8 mouse cellular contexts compared by ENCODE assay signal in genomic region chr4:133754238-133754637, GRCm38 (mm10). TPM values are rescaled to one million over a fixed set of nuclear protein-coding genes. Genes with fewer than 3 reads are reported as not detected.
DNase-seq lines count a peak whose midpoint lies in the region; ATAC-seq and TF ChIP-seq lines count a peak whose summit lies in the region.

No protein-coding gene starts in this region.

- peak overlapping the region; percentile 93 for H3K4me2 ChIP-seq in forebrain, embryonic 12.5 days
- H3K4me2 ChIP-seq in heart, postnatal 0 days (ENCODE audit: low read depth, low read length): peak overlapping the region; percentile 76
- peak overlapping the region; percentile 76 for H3K4me2 ChIP-seq in liver, embryonic 14.5 days (ENCODE audit: low read depth)
- H3K4me2 ChIP-seq in neural tube, embryonic 11.5 days (ENCODE audit: low read depth): peak overlapping the region; percentile 99
- H3K4me2 ChIP-seq in stomach, embryonic 16.5 days (ENCODE audit: low read depth, low read length): peak overlapping the region; percentile 95

- H3K4me3 ChIP-seq in ES-Bruce4 (ENCODE audit: low read depth, low read length): peak overlapping the region; percentile 63
- H3K4me3 ChIP-seq in forebrain, embryonic 12.5 days (replicated peaks): peak overlapping the region; percentile 100
- H3K4me3 ChIP-seq in heart, postnatal 0 days (ENCODE audit: low read depth, low read length): peak overlapping the region; percentile 95
- peak overlapping the region; percentile 61 to 90 for H3K4me3 ChIP-seq in liver, embryonic 14.5 days (ENCODE audit: insufficient read depth in 1 of 2, low read depth in 2 of 2, low read length in 2 of 2)
- H3K4me3 ChIP-seq in neural tube, embryonic 11.5 days (ENCODE audit: low read depth, low read length): peak overlapping the region; percentile 100
- peak overlapping the region; percentile 100 for H3K4me3 ChIP-seq in stomach, embryonic 16.5 days (replicated peaks; ENCODE audit: low read length)

- ATAC-seq in forebrain, embryonic 12.5 days (ENCODE audit: low FRiP score): peak; percentile 87
- ATAC-seq in heart, postnatal 0 days (ENCODE audit: insufficient read depth, low read depth): peak; percentile 68
- ATAC-seq in liver, embryonic 14.5 days (ENCODE audit: insufficient read depth): peak; percentile 75
- ATAC-seq in neural tube, embryonic 11.5 days (ENCODE audit: insufficient read depth, low FRiP score, low TSS enrichment): peak; percentile 83
- ATAC-seq in stomach, embryonic 16.5 days (ENCODE audit: insufficient read depth, low FRiP score): peak; percentile 87

- H3K4me1 ChIP-seq in ES-Bruce4 (ENCODE audit: control insufficient read depth, insufficient read depth, low read length): peaks cover 3% of the 10 kb centered on the region
- H3K4me1 ChIP-seq in forebrain, embryonic 12.5 days: peaks cover 43% of the 10 kb centered on the region
- peaks cover 35% of the 10 kb centered on the region for H3K4me1 ChIP-seq in heart, postnatal 0 days (ENCODE audit: control insufficient read depth, insufficient read depth)
- peaks cover 27 to 33% of the 10 kb centered on the region in 2 experiments for H3K4me1 ChIP-seq in liver, embryonic 14.5 days (replicated peaks; ENCODE audit: control insufficient read depth in 2 of 2, insufficient read depth in 2 of 2, low read length in 1 of 2)
- H3K4me1 ChIP-seq in neural tube, embryonic 11.5 days (ENCODE audit: control insufficient read depth, insufficient read depth, low read length): peaks cover 28% of the 10 kb centered on the region
- H3K4me1 ChIP-seq in stomach, embryonic 16.5 days (ENCODE audit: control insufficient read depth, insufficient read depth, low read length): peaks cover 34% of the 10 kb centered on the region

- 0 out of 2 replicates have a peak, but pooled peaks have one; percentile 45 for TF ChIP-seq EP300 in ES-Bruce4 (IDR thresholded peaks at IDR 0.05; ENCODE audit: insufficient read depth, low read depth, low read length)
- peak; percentile 96 for TF ChIP-seq EP300 in heart, postnatal 0 days (IDR thresholded peaks at IDR 0.05; ENCODE audit: low read depth)
- peak; percentile 54 for TF ChIP-seq EP300 in liver, embryonic 14.5 days (IDR thresholded peaks at IDR 0.05; ENCODE audit: low read depth)

- DNase-seq in c-Kit-positive CD71-positive TER-119-positive erythroid progenitor cells, embryonic 14.5 days (ENCODE audit: low spot score): peak; percentile 95
- peak; percentile 94 for DNase-seq in heart, postnatal 0 days (ENCODE audit: low spot score)
- peak; percentile 97 to 98 for DNase-seq in kidney, postnatal 36 days
- peak; percentile 92 to 94 (median 93) for DNase-seq in liver, embryonic 14.5 days (ENCODE audit: low read depth in 3 of 3, low spot score in 3 of 3)
- DNase-seq in neural tube, embryonic 11.5 days (ENCODE audit: low spot score): peak; percentile 98

- TF ChIP-seq CTCF in ES-Bruce4 (IDR thresholded peaks at IDR 0.05; ENCODE audit: low read depth, low read length): no peak
- no peak for TF ChIP-seq CTCF in heart, postnatal 0 days (IDR thresholded peaks at IDR 0.05; ENCODE audit: low read depth)
- TF ChIP-seq CTCF in liver, embryonic 14.5 days (IDR thresholded peaks at IDR 0.05; ENCODE audit: low read depth): no peak

- no peaks in the 10 kb centered on the region for H3K27me3 ChIP-seq in ES-Bruce4 (ENCODE audit: control insufficient read depth, insufficient read depth, low read length, poor library complexity, severe bottlenecking)
- no peaks in the 10 kb centered on the region for H3K27me3 ChIP-seq in forebrain, embryonic 12.5 days
- no peaks in the 10 kb centered on the region for H3K27me3 ChIP-seq in heart, postnatal 0 days (ENCODE audit: control insufficient read depth, insufficient read depth, low read length)
- no peaks in the 10 kb centered on the region for H3K27me3 ChIP-seq in liver, embryonic 14.5 days (ENCODE audit: control insufficient read depth, insufficient read depth, low read length)
- H3K27me3 ChIP-seq in neural tube, embryonic 11.5 days (ENCODE audit: control insufficient read depth, insufficient read depth, low read length): no peaks in the 10 kb centered on the region
- H3K27me3 ChIP-seq in stomach, embryonic 16.5 days (ENCODE audit: control insufficient read depth, insufficient read depth, low read length): no peaks in the 10 kb centered on the region

- WGBS in forebrain, embryonic 12.5 days: 0% methylated on average over 35 of the region's 50 CpGs
- under 1% methylated on average over 36 of the region's 50 CpGs for WGBS in heart, postnatal 0 days
- WGBS in liver, embryonic 14.5 days (ENCODE audit: insufficient replicate concordance): 0% methylated on average over 31 of the region's 50 CpGs
- WGBS in neural tube, embryonic 11.5 days: 0% methylated on average over 32 of the region's 50 CpGs
- under 1% methylated on average over 39 of the region's 50 CpGs for WGBS in stomach, embryonic 16.5 days

- no peaks in the 10 kb centered on the region for H3K9me3 ChIP-seq in ES-Bruce4 (replicated peaks; ENCODE audit: control insufficient read depth, insufficient read depth, low read length, poor library complexity, severe bottlenecking)
- H3K9me3 ChIP-seq in forebrain, embryonic 12.5 days: no peaks in the 10 kb centered on the region
- H3K9me3 ChIP-seq in heart, postnatal 0 days (replicated peaks; ENCODE audit: control insufficient read depth, low read length): no peaks in the 10 kb centered on the region
- no peaks in the 10 kb centered on the region for H3K9me3 ChIP-seq in liver, embryonic 14.5 days (ENCODE audit: control insufficient read depth, low read length)
- no peaks in the 10 kb centered on the region for H3K9me3 ChIP-seq in neural tube, embryonic 11.5 days (ENCODE audit: control insufficient read depth, low read length)
- H3K9me3 ChIP-seq in stomach, embryonic 16.5 days (replicated peaks; ENCODE audit: control insufficient read depth, low read length): no peaks in the 10 kb centered on the region

- peak overlapping the region; percentile 99 for H3K9ac ChIP-seq in ES-Bruce4 (ENCODE audit: low read depth, poor library complexity, severe bottlenecking)
- peak overlapping the region; percentile 100 for H3K9ac ChIP-seq in forebrain, embryonic 12.5 days
- H3K9ac ChIP-seq in heart, postnatal 0 days (replicated peaks; ENCODE audit: low read depth, low read length): peak overlapping the region; percentile 100
- H3K9ac ChIP-seq in liver, embryonic 14.5 days (replicated peaks): peak overlapping the region; percentile 99
- H3K9ac ChIP-seq in neural tube, embryonic 11.5 days (ENCODE audit: low read length): peak overlapping the region; percentile 100
- H3K9ac ChIP-seq in stomach, embryonic 16.5 days (ENCODE audit: low read length): peak overlapping the region; percentile 100

- H3K36me3 ChIP-seq in ES-Bruce4 (ENCODE audit: control insufficient read depth, insufficient read depth, low read length, poor library complexity, severe bottlenecking): peaks cover 4% of the 10 kb centered on the region; the same call in 1 of the 2 replicates
- peaks cover 4% of the 10 kb centered on the region for H3K36me3 ChIP-seq in forebrain, embryonic 12.5 days (replicated peaks)
- H3K36me3 ChIP-seq in heart, postnatal 0 days (replicated peaks; ENCODE audit: control insufficient read depth, insufficient read depth, low read length): no peaks in the 10 kb centered on the region
- H3K36me3 ChIP-seq in liver, embryonic 14.5 days (replicated peaks; ENCODE audit: control insufficient read depth, insufficient read depth, low read depth): peaks cover 6% of the 10 kb centered on the region
- peaks cover under 1% of the 10 kb centered on the region for H3K36me3 ChIP-seq in neural tube, embryonic 11.5 days (ENCODE audit: control insufficient read depth, insufficient read depth, low read length)
- H3K36me3 ChIP-seq in stomach, embryonic 16.5 days (ENCODE audit: control insufficient read depth, insufficient read depth, low read length): peaks cover 1% of the 10 kb centered on the region; the same call in 1 of the 2 replicates

- H3K27ac ChIP-seq in ES-Bruce4 (ENCODE audit: insufficient read depth, low read length): peak overlapping the region; percentile 95
- H3K27ac ChIP-seq in forebrain, embryonic 12.5 days: peak overlapping the region; percentile 99
- peak overlapping the region; percentile 99 for H3K27ac ChIP-seq in heart, postnatal 0 days (ENCODE audit: low read depth)
- H3K27ac ChIP-seq in liver, embryonic 14.5 days: peak overlapping the region; percentile 94
- peak overlapping the region; percentile 100 for H3K27ac ChIP-seq in neural tube, embryonic 11.5 days (ENCODE audit: low read depth, low read length)
- H3K27ac ChIP-seq in stomach, embryonic 16.5 days (ENCODE audit: low read length): peak overlapping the region; percentile 100

- TF ChIP-seq POLR2A in ES-Bruce4 (IDR thresholded peaks at IDR 0.05; ENCODE audit: insufficient read depth, low read length): no peak

RNA-seq across cellular contexts. Expression of gene Arid1a, which starts 2.3 kb away (rescaled TPM):
- 119 and 123 TPM in 2 replicates for polyA plus RNA-seq in ES-Bruce4 (2011; ENCODE audit: insufficient read depth, insufficient read length, low read depth, missing spikeins)
- polyA plus RNA-seq in forebrain, embryonic 12.5 days (2016; fragmentation: Nextera tagmentation; extraction: Ambion mirVana): 50.4 and 51.5 TPM in 2 replicates
- total RNA-seq in heart, postnatal 0 days (2014; rRNA removed; ENCODE audit: low replicate concordance): 27.9 and 33.3 TPM in 2 replicates
- polyA plus RNA-seq in heart, postnatal 0 days (2015; fragmentation: Nextera tagmentation; extraction: Ambion mirVana): 9.7 and 10.1 TPM in 2 replicates
- 11.9 and 12.0 TPM in 2 replicates for polyA plus RNA-seq in liver, embryonic 14.5 days (2012; rRNA removed)
- 7.4 and 7.8 TPM in 2 replicates for polyA plus RNA-seq in liver, embryonic 14.5 days (2014; fragmentation: Nextera tagmentation; extraction: Ambion mirVana)
- polyA plus RNA-seq in neural tube, embryonic 11.5 days (2014; fragmentation: Nextera tagmentation; extraction: Ambion mirVana): 42.5 and 43.1 TPM in 2 replicates
- 25.0 and 26.1 TPM in 2 replicates for polyA plus RNA-seq in stomach, embryonic 16.5 days (2015; fragmentation: Nextera tagmentation; extraction: Ambion mirVana)

Comparison
In these comparisons a context has a peak if more than half of its experiments do, and no peak if none do; other contexts are left out.
1. Peak in every context shown above with its lines: DNase-seq, ATAC-seq, H3K4me3 ChIP-seq and H3K27ac ChIP-seq.